In genomic region chr15:102256431-102257201, GRCm38 (mm10) we compare ENCODE assay signal across 9 mouse cellular contexts. TPM values are rescaled to one million over a fixed set of nuclear protein-coding genes. Genes with fewer than 3 reads are reported as not detected.
A peak's percentile ranks its signal among the peaks of the same experiment; 100 is the strongest.
DNase-seq lines count a peak whose midpoint lies in the region; ATAC-seq and TF ChIP-seq lines count a peak whose summit lies in the region.
"Had no signal": no experiment of that assay in that cellular context is flagged by ENCODE, and none has a peak within 500 bp of the region (broad histone marks: within the 10 kb centered on the region; RNA-seq: fewer than 3 reads in every experiment).

No protein-coding gene starts in this region.

- peaks cover 22% of the 10 kb centered on the region for H3K4me1 ChIP-seq in heart, embryonic 12.5 days (replicated peaks)
- H3K4me1 ChIP-seq in CH12.LX (ENCODE audit: control insufficient read depth in 1 of 2, insufficient read depth in 2 of 2), result peaks cover 9 to 24% of the 10 kb centered on the region in 2 experiments
- H3K4me1 ChIP-seq in embryonic fibroblast, embryonic 13.5 days (ENCODE audit: control insufficient read depth, insufficient read depth, low read length), result 0 out of 2 replicates have a peak, but pooled peaks cover 9% of the 10 kb centered on the region
- H3K4me1 ChIP-seq in limb, embryonic 14.5 days (ENCODE audit: control insufficient read depth, insufficient read depth, low read length), result peaks cover 54% of the 10 kb centered on the region
- peaks cover 13% of the 10 kb centered on the region for H3K4me1 ChIP-seq in stomach, postnatal 0 days (replicated peaks; ENCODE audit: control insufficient read depth, insufficient read depth)

- no peaks in the 10 kb centered on the region for H3K79me2 ChIP-seq in CH12.LX (replicated peaks; ENCODE audit: control insufficient read depth, extremely low read depth, insufficient read depth, poor library complexity, severe bottlenecking)

- peak overlapping the region; percentile 64 for H3K4me3 ChIP-seq in heart, embryonic 12.5 days
- peak overlapping the region in 2 of 3 experiments; percentile 50 to 51 for H3K4me3 ChIP-seq in CH12.LX (replicated peaks in 1 of 3; ENCODE audit: low read depth in 2 of 3, low read length in 2 of 3, poor library complexity in 1 of 3)
- H3K4me3 ChIP-seq in embryonic fibroblast, embryonic 13.5 days (ENCODE audit: insufficient read depth, low read length), result peak overlapping the region; percentile 77
- peak overlapping the region; percentile 80 for H3K4me3 ChIP-seq in limb, embryonic 14.5 days (replicated peaks; ENCODE audit: low read length)
- peak overlapping the region; percentile 73 for H3K4me3 ChIP-seq in stomach, postnatal 0 days (ENCODE audit: low read depth, low read length)

- no peak for TF ChIP-seq RAD21 in CH12.LX (IDR thresholded peaks at IDR 0.05; ENCODE audit: low read depth, low read length)

- no peak for ATAC-seq in heart, embryonic 12.5 days (ENCODE audit: insufficient number of reproducible peaks, low FRiP score)
- no peak for ATAC-seq in limb, embryonic 14.5 days (ENCODE audit: low FRiP score, low read depth)
- ATAC-seq in stomach, postnatal 0 days (ENCODE audit: low FRiP score, low TSS enrichment), result no peak

- H3K36me3 ChIP-seq in heart, embryonic 12.5 days, result no peaks in the 10 kb centered on the region
- H3K36me3 ChIP-seq in CH12.LX (replicated peaks in 1 of 2; ENCODE audit: control insufficient read depth in 1 of 2, insufficient read depth in 1 of 2, low read length in 1 of 2), result no peaks in the 10 kb centered on the region
- peaks cover 20% of the 10 kb centered on the region for H3K36me3 ChIP-seq in limb, embryonic 14.5 days (ENCODE audit: control insufficient read depth, insufficient read depth, low read length)
- H3K36me3 ChIP-seq in stomach, postnatal 0 days (ENCODE audit: control insufficient read depth, insufficient read depth, low read length), result peaks cover 5% of the 10 kb centered on the region; the same call in 1 of the 2 replicates

- dilution Hi-C loops in CH12.LX (cut with MboI; ENCODE audit: extremely low pct_ligation_motif_present, extremely low pct_unique_long_range_greater_than_20kb, low sequenced_read_pairs), result no loop called here

- no peak for DNase-seq in heart, postnatal 25 days (ENCODE audit: low spot score)
- no peak for DNase-seq in CH12.LX (ENCODE audit: extremely low read depth)
- no peak for DNase-seq in limb, embryonic 14.5 days (ENCODE audit: low spot score)
- DNase-seq in stomach, postnatal 0 days (ENCODE audit: low spot score), result no peak
- no peak for DNase-seq in urinary bladder, postnatal 10 days (ENCODE audit: low spot score)
- no peak for DNase-seq in retina, postnatal 1 day

- no peak for TF ChIP-seq POLR2A in CH12.LX (IDR thresholded peaks at IDR 0.05; ENCODE audit: low read depth, low read length)
- peak; percentile 24; the same call in 1 of the 2 replicates for TF ChIP-seq POLR2A in embryonic fibroblast, embryonic 13.5 days (IDR thresholded peaks at IDR 0.05; ENCODE audit: low read depth, low read length)
- no peak for TF ChIP-seq POLR2A in limb, embryonic 14.5 days (IDR thresholded peaks at IDR 0.05; ENCODE audit: borderline replicate concordance, extremely low read depth, insufficient read depth, insufficient read length)

- H3K27me3 ChIP-seq in heart, embryonic 12.5 days (replicated peaks), result peaks cover 77% of the 10 kb centered on the region
- peaks cover 83% of the 10 kb centered on the region for H3K27me3 ChIP-seq in CH12.LX (replicated peaks)
- no peaks in the 10 kb centered on the region for H3K27me3 ChIP-seq in limb, embryonic 14.5 days (ENCODE audit: control insufficient read depth, insufficient read depth, low read length)
- no peaks in the 10 kb centered on the region for H3K27me3 ChIP-seq in stomach, postnatal 0 days (ENCODE audit: control insufficient read depth, insufficient read depth, low read length)

- in situ Hi-C loops in CH12.LX (cut with MboI; ENCODE audit: low pct_ligation_motif_present, low pct_unique_long_range_greater_than_20kb, low sequenced_read_pairs), result no loop called here

- H3K27ac ChIP-seq in heart, embryonic 12.5 days (ENCODE audit: poor library complexity, severe bottlenecking), result peak overlapping the region; percentile 28
- H3K27ac ChIP-seq in CH12.LX (ENCODE audit: insufficient read depth, low read depth), result no peak overlapping the region
- H3K27ac ChIP-seq in embryonic fibroblast, embryonic 13.5 days (ENCODE audit: insufficient read depth, low read length), result peak overlapping the region; percentile 80
- H3K27ac ChIP-seq in limb, embryonic 14.5 days (replicated peaks; ENCODE audit: low read depth, low read length), result peak overlapping the region; percentile 97
- peak overlapping the region; percentile 93 for H3K27ac ChIP-seq in stomach, postnatal 0 days (replicated peaks)

- WGBS in heart, embryonic 12.5 days, result 9% methylated on average over 22 of the region's 22 CpGs
- WGBS in limb, embryonic 14.5 days, result 5% methylated on average over 22 of the region's 22 CpGs
- 12% methylated on average over 21 of the region's 22 CpGs for WGBS in stomach, postnatal 0 days

- no peak for TF ChIP-seq EP300 in CH12.LX (IDR thresholded peaks at IDR 0.05; ENCODE audit: low read length)
- peak; percentile 41 for TF ChIP-seq EP300 in stomach, postnatal 0 days (optimal IDR thresholded peaks at IDR 0.05)

- H3K9me3 ChIP-seq in heart, embryonic 12.5 days (replicated peaks), result no peaks in the 10 kb centered on the region
- no peaks in the 10 kb centered on the region for H3K9me3 ChIP-seq in CH12.LX (replicated peaks; ENCODE audit: low read length)
- no peaks in the 10 kb centered on the region for H3K9me3 ChIP-seq in limb, embryonic 14.5 days (ENCODE audit: control insufficient read depth, low read length)
- no peaks in the 10 kb centered on the region for H3K9me3 ChIP-seq in stomach, postnatal 0 days (ENCODE audit: control insufficient read depth, low read length)

- intact Hi-C loops in heart, postnatal 25 days (cut with DNase I), result no loop called here

- peak overlapping the region; percentile 87 for H3K4me2 ChIP-seq in heart, embryonic 12.5 days
- H3K4me2 ChIP-seq in CH12.LX (ENCODE audit: insufficient read depth, low read depth, poor library complexity, severe bottlenecking), result peak overlapping the region; percentile 87
- H3K4me2 ChIP-seq in limb, embryonic 14.5 days (replicated peaks; ENCODE audit: low read depth, low read length, severe bottlenecking), result peak overlapping the region; percentile 75
- peak overlapping the region; percentile 86 for H3K4me2 ChIP-seq in stomach, postnatal 0 days (replicated peaks; ENCODE audit: low read depth)

- H3K9ac ChIP-seq in heart, embryonic 12.5 days, result peak overlapping the region; percentile 78
- H3K9ac ChIP-seq in CH12.LX (ENCODE audit: insufficient read depth, low read depth), result peak overlapping the region; percentile 45
- H3K9ac ChIP-seq in limb, embryonic 14.5 days (ENCODE audit: low read depth, low read length, severe bottlenecking), result peak overlapping the region; percentile 91
- peak overlapping the region; percentile 83 for H3K9ac ChIP-seq in stomach, postnatal 0 days (ENCODE audit: low read length)

- no peak for TF ChIP-seq CTCF in CH12.LX (conservative IDR thresholded peaks at IDR 0.05 in 1 of 2, IDR thresholded peaks at IDR 0.05 in 1 of 2; ENCODE audit: low read depth in 2 of 2, low read length in 2 of 2)
- no peak for TF ChIP-seq CTCF in embryonic fibroblast, embryonic 13.5 days (IDR thresholded peaks at IDR 0.05; ENCODE audit: borderline replicate concordance, insufficient read depth, low read length)
- TF ChIP-seq CTCF in stomach, postnatal 0 days (IDR thresholded peaks at IDR 0.05; ENCODE audit: low read depth), result no peak

RNA-seq across cellular contexts. Expression of gene Rarg, which starts 0.7 kb away (rescaled TPM):
- 12.0 TPM in 2 replicates for polyA plus RNA-seq in heart, embryonic 12.5 days (2016; fragmentation: Nextera tagmentation; extraction: Ambion mirVana)
- 10 to 100 TPM; 17.0 to 20.8 TPM for total RNA-seq in heart, postnatal 25 days (2021)
- total RNA-seq in CH12.LX (2012; rRNA removed) (0.64 and 0.76 TPM in 2 replicates), CH12.LX (2014; rRNA removed) (0.17 and 0.32 TPM in 2 replicates)
- polyA plus RNA-seq in CH12.LX (2012; ENCODE audit: insufficient read length, low read depth), result 0.63 and 0.76 TPM in 2 replicates
- 70.6 and 91.2 TPM in 2 replicates for polyA plus RNA-seq in embryonic fibroblast, embryonic 13.5 days (2011; ENCODE audit: insufficient read length, low read depth, missing spikeins)
- polyA plus RNA-seq in limb, embryonic 14.5 days (2012; rRNA removed), result 135 and 175 TPM in 2 replicates
- 115 and 140 TPM in 2 replicates for polyA plus RNA-seq in limb, embryonic 14.5 days (2014; fragmentation: Nextera tagmentation; extraction: Ambion mirVana)
- 27.2 and 34.6 TPM in 2 replicates for polyA plus RNA-seq in stomach, postnatal 0 days (2015; fragmentation: Nextera tagmentation; extraction: Ambion mirVana)

RNA-seq across cellular contexts. Expression of gene Gm9918, which starts 13.7 kb away (rescaled TPM):
- 0.19 TPM in 1 of 2 replicates, not detected in the other for polyA plus RNA-seq in heart, embryonic 12.5 days (2016; fragmentation: Nextera tagmentation; extraction: Ambion mirVana)
- not detected for total RNA-seq in heart, postnatal 25 days (2021)
- total RNA-seq in CH12.LX (2012; rRNA removed) (not detected in 2 replicates), CH12.LX (2014; rRNA removed) (not detected in 2 replicates)
- polyA plus RNA-seq in CH12.LX (2012; ENCODE audit: insufficient read length, low read depth), result not detected in 2 replicates
- polyA plus RNA-seq in embryonic fibroblast, embryonic 13.5 days (2011; ENCODE audit: insufficient read length, low read depth, missing spikeins), result 0.30 TPM in 1 of 2 replicates, not detected in the other
- 3.1 and 3.8 TPM in 2 replicates for polyA plus RNA-seq in limb, embryonic 14.5 days (2012; rRNA removed)
- polyA plus RNA-seq in limb, embryonic 14.5 days (2014; fragmentation: Nextera tagmentation; extraction: Ambion mirVana), result 0.93 and 1.0 TPM in 2 replicates
- 0.10 and 0.12 TPM in 2 replicates for polyA plus RNA-seq in stomach, postnatal 0 days (2015; fragmentation: Nextera tagmentation; extraction: Ambion mirVana)
- total RNA-seq: left cerebral cortex, postnatal 25 days had no signal

RNA-seq across cellular contexts. Expression of gene Mfsd5, which starts 22.6 kb away (rescaled TPM):
- polyA plus RNA-seq in heart, embryonic 12.5 days (2016; fragmentation: Nextera tagmentation; extraction: Ambion mirVana), result 46.2 and 48.2 TPM in 2 replicates
- total RNA-seq in heart, postnatal 25 days (2021), result 10 to 100 TPM; 15.5 to 18.5 TPM
- total RNA-seq in CH12.LX (2012; rRNA removed) (31.1 and 37.1 TPM in 2 replicates), CH12.LX (2014; rRNA removed) (43.7 and 51.8 TPM in 2 replicates)
- polyA plus RNA-seq in CH12.LX (2012; ENCODE audit: insufficient read length, low read depth), result 76.2 and 90.6 TPM in 2 replicates
- 47.3 and 55.8 TPM in 2 replicates for polyA plus RNA-seq in embryonic fibroblast, embryonic 13.5 days (2011; ENCODE audit: insufficient read length, low read depth, missing spikeins)
- polyA plus RNA-seq in limb, embryonic 14.5 days (2012; rRNA removed), result 55.6 and 76.8 TPM in 2 replicates
- 77.7 and 82.1 TPM in 2 replicates for polyA plus RNA-seq in limb, embryonic 14.5 days (2014; fragmentation: Nextera tagmentation; extraction: Ambion mirVana)
- 81.6 and 83.6 TPM in 2 replicates for polyA plus RNA-seq in stomach, postnatal 0 days (2015; fragmentation: Nextera tagmentation; extraction: Ambion mirVana)

RNA-seq across cellular contexts. Expression of gene Itgb7, which starts 24.9 kb away (rescaled TPM):
- 0.38 and 0.72 TPM in 2 replicates for polyA plus RNA-seq in heart, embryonic 12.5 days (2016; fragmentation: Nextera tagmentation; extraction: Ambion mirVana)
- 1 to 10 TPM; 1.3 TPM for total RNA-seq in heart, postnatal 25 days (2021)
- total RNA-seq in CH12.LX (2012; rRNA removed), result 10.1 and 17.7 TPM in 2 replicates
- 1.8 and 3.7 TPM in 2 replicates for total RNA-seq in CH12.LX (2014; rRNA removed)
- polyA plus RNA-seq in CH12.LX (2012; ENCODE audit: insufficient read length, low read depth), result 2.8 and 4.2 TPM in 2 replicates
- polyA plus RNA-seq in embryonic fibroblast, embryonic 13.5 days (2011; ENCODE audit: insufficient read length, low read depth, missing spikeins), result 0.51 TPM in 1 of 2 replicates, not detected in the other
- polyA plus RNA-seq in limb, embryonic 14.5 days (2012; rRNA removed), result 2.7 and 3.0 TPM in 2 replicates
- polyA plus RNA-seq in limb, embryonic 14.5 days (2014; fragmentation: Nextera tagmentation; extraction: Ambion mirVana), result 4.2 and 6.5 TPM in 2 replicates
- 1.2 TPM in 2 replicates for polyA plus RNA-seq in stomach, postnatal 0 days (2015; fragmentation: Nextera tagmentation; extraction: Ambion mirVana)

RNA-seq across cellular contexts. Expression of gene Espl1, which starts 39.5 kb away (rescaled TPM):
- 24.0 and 26.1 TPM in 2 replicates for polyA plus RNA-seq in heart, embryonic 12.5 days (2016; fragmentation: Nextera tagmentation; extraction: Ambion mirVana)
- total RNA-seq in heart, postnatal 25 days (2021), result 1 to 10 TPM in 1 of 2 experiments, under 1 TPM in 1; 0.65 to 1.9 TPM
- 51.0 and 64.6 TPM in 2 replicates for total RNA-seq in CH12.LX (2012; rRNA removed)
- total RNA-seq in CH12.LX (2014; rRNA removed), result 41.0 and 41.3 TPM in 2 replicates
- 80.7 and 110 TPM in 2 replicates for polyA plus RNA-seq in CH12.LX (2012; ENCODE audit: insufficient read length, low read depth)
- 14.5 and 20.1 TPM in 2 replicates for polyA plus RNA-seq in embryonic fibroblast, embryonic 13.5 days (2011; ENCODE audit: insufficient read length, low read depth, missing spikeins)
- 37.2 and 40.0 TPM in 2 replicates for polyA plus RNA-seq in limb, embryonic 14.5 days (2012; rRNA removed)
- polyA plus RNA-seq in limb, embryonic 14.5 days (2014; fragmentation: Nextera tagmentation; extraction: Ambion mirVana), result 27.2 and 27.3 TPM in 2 replicates
- 2.2 and 4.0 TPM in 2 replicates for polyA plus RNA-seq in stomach, postnatal 0 days (2015; fragmentation: Nextera tagmentation; extraction: Ambion mirVana)
